Mouse (Mus musculus) small intestine, adult 2 months (tissue): ENCODE results near the gene Rbfox1.

Experiments used
- CTCF ChIP-seq: fragments of 200-500 bp; IDR thresholded peaks from 2 replicates; pipeline ENCODE4 v1.5.1; 2012; ENCODE audit warnings: low read depth, mild to moderate bottlenecking, control low read depth, inconsistent platforms, low read length, moderate library complexity, mixed read lengths; ENCODE audit not compliant: insufficient replicate concordance, insufficient read length; ENCODE audit errors: extremely low read depth
- POLR2A ChIP-seq: fragments of 200-500 bp; IDR thresholded peaks from 2 replicates; pipeline ENCODE4 v1.6.1; 2012; ENCODE audit warnings: low read depth, mild to moderate bottlenecking, control low read depth, inconsistent platforms, low read length, moderate library complexity

DNA sequence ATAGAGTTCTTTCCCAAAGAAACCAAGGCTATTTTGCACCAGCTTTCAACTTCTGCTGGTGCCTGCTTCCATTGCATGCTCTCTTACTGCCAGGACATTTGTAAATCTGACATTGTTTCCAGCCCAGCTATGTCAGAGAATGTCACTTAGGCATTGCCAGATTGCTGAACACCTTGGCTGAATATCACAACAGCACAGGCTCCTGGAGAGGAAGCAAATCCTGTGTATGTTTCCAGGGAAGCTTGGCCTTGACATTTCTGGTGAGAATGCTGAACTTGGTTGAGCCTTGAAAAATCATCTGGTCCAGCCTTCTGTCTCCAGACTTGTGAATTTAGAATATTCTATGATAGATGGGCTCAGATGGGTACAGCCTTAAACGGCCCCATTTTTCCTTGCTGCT lies 1217.3 kb downstream of the Rbfox1 start:
- TF ChIP-seq CTCF (no peak), POLR2A (no peak)
